Mouse (Mus musculus) fat pad, adult 2 months (tissue): ENCODE data around the gene Ntn4.

ENCODE experiments used
- DNase-seq: peaks from one replicate; pipeline ENCODE4 v3.0.0-alpha.2; 2011; ENCODE audit warnings: low read depth, low spot score; ENCODE audit errors: extremely low read depth

Gene Ntn4

GRCm38 (mm10) chr10:93776731-93777151 is 136.3 kb downstream of the Ntn4 start:
- DNase-seq: no peak

GRCm38 (mm10) chr10:93777372-93777771 is 136.9 kb downstream of the Ntn4 start:
- no peak for DNase-seq

DNA sequence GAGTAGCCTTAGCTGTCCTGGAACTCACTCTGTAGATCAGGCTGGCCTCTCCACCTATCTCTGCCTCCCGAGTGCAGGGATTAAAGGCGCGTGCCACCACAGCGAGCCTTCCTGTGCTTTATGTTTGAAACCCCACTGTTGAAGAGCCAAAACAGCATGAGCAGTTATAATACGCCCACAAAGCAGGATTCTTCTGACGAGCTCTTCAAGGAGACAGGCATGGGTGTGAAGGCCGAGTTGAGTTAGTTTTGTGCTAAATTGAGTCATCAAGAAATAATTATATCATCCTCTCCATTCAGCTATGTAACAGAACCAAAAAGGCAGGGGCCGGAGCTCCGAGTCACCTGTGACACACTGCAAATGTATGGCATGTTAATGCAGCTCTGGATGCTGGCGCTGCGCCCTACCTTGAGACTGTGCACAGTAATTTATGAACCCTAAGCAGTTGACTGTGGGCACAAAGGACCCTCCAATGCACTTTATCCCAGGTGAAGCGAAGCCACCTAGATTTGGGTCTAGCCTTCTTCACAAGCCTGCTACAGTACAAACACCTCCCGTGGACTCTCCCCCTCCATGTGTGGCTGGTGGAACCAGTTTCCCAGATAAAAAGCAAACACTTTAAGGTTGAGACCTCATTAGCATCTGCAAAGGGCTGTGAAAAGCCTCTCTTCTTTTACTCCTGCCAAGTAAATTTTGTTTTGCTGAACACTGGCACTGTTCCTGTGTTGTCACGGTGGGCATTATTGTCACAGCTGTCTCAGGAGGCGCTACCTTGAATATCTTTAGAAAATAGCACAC is 142.9 kb downstream of the Ntn4 start:
- DNase-seq: no peak
